Mouse (Mus musculus) MEL (cell line): ENCODE measurements at regions not wholly inside any gene's neighbourhood (a gene's known extent, or its start where the extent isn't known, plus 50 kb on each side); places are given as distances from the start of the nearest gene placed in this dataset.

ENCODE experiments used
- CTCF ChIP-seq, 3 experiments: IDR thresholded peaks in 2 of 3; conservative IDR thresholded peaks in 1 of 3; 2 replicates each; pipeline ENCODE4 v1.5.1; 2011 to 2012; ENCODE audit warnings: low read length in 3 of 3, low read depth in 2 of 3, mild to moderate bottlenecking in 2 of 3, improper control_type of control experiment in 1 of 3, inconsistent platforms in 1 of 3, mixed read lengths in 1 of 3, moderate library complexity in 1 of 3; ENCODE audit not compliant: control insufficient read depth in 1 of 3, insufficient read depth in 1 of 3, poor library complexity in 1 of 3, severe bottlenecking in 1 of 3
- EP300 ChIP-seq, 2 experiments: IDR thresholded peaks; 2 replicates each; pipeline ENCODE4 v1.6.1; 2011; ENCODE audit warnings: improper control_type of control experiment in 2 of 2, low read length in 2 of 2, low read depth in 1 of 2, mild to moderate bottlenecking in 1 of 2
- MAFK ChIP-seq: IDR thresholded peaks from 2 replicates; pipeline ENCODE4 v1.6.1; 2011; ENCODE audit warnings: low read depth, mild to moderate bottlenecking, low read length, improper control_type of control experiment, borderline replicate concordance
- ZKSCAN1 ChIP-seq: IDR thresholded peaks from 2 replicates; pipeline ENCODE4 v1.6.1; 2012; ENCODE audit warnings: low read depth, mild to moderate bottlenecking, inconsistent platforms, low read length, improper control_type of control experiment, moderate library complexity

DNA sequence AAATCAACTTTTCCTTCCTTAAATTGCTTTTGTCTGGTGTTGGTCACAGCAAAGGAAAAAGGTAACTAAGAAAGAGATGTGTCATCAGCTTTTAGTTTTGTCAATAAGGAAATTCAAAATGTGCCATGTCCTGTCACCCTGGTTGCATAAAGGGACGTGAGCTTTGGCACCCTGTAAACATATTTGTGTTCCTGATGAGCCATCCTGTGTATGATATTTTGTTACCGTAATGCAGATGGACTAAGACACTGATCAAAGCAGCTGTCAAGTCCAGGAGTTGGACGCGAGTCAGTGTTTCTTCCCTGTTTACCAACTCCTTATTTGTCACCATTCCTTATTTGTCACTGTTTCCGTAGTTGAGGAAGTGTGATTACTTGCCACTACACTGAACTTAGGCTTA, 166.3 kb downstream of the Rnd3 start:
- TF ChIP-seq ZKSCAN1 (no peak), CTCF (IDR thresholded peaks at IDR 0.05 in 2 of 3, conservative IDR thresholded peaks at IDR 0.05 in 1 of 3; ENCODE audit: control insufficient read depth in 1 of 3, insufficient read depth in 1 of 3, low read depth in 2 of 3, low read length in 3 of 3, poor library complexity in 1 of 3, severe bottlenecking in 1 of 3) (no peak), MAFK (no peak), EP300 (IDR thresholded peaks at IDR 0.05; ENCODE audit: low read depth in 1 of 2, low read length in 2 of 2) (no peak)
